ENCODE assay signal across 13 mouse cellular contexts in the genomic region with DNA sequence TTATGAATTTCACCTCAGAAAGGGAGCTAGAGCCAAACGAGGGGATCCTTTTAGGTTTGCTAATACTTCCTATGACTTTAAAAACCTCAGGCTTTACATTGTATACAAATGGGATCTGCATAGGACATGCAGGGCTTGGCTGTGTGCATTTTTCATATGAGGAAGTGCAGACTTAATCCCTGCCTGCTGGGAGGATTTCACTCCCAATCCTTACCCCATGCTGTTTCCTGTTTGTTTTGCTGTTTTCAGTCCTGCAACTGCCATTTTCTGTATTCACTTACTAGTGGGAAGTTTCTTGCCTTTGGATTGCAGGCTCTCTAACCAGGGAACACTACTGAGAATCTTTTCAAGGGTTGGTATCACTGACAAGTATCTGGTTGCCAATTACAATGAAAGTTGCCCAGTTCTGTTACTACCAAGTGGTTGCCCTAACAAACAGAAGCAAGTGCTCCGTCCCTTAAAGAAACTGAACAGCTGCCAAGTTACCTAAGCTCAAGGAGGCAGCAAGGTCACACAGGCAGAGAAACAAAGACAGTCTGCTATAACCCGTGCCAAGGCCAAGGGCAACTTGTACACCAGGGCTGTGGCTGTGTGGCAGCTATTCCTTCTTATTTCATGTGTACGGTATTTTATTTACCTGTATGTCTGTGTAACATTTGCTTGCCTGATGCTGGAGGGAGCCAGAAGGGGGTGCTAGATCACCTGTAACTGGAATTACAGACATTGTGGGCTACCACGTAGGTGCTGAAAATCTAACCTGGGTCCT. TPM values are rescaled to one million over a fixed set of nuclear protein-coding genes. Genes with fewer than 3 reads are reported as not detected.
DNase-seq lines count a peak whose midpoint lies in the region; ATAC-seq and TF ChIP-seq lines count a peak whose summit lies in the region.
"Had no signal": no experiment of that assay in that cellular context is flagged by ENCODE, and none has a peak within 500 bp of the region (broad histone marks: within the 10 kb centered on the region; RNA-seq: fewer than 3 reads in every experiment).

No protein-coding gene starts in this region.

- WGBS in kidney, adult 2 months, result 60% methylated on average over 5 of the region's 5 CpGs
- WGBS in kidney, embryonic 15.5 days, result 81% methylated on average over 5 of the region's 5 CpGs
- WGBS in thymus, adult 2 months, result 93% methylated on average over 5 of the region's 5 CpGs
- 71% methylated on average over 5 of the region's 5 CpGs for WGBS in stomach, postnatal 0 days

- no peaks in the 10 kb centered on the region for H3K9me3 ChIP-seq in kidney, embryonic 15.5 days (replicated peaks)
- H3K9me3 ChIP-seq in stomach, postnatal 0 days (ENCODE audit: control insufficient read depth, low read length), result no peaks in the 10 kb centered on the region
- H3K9me3 ChIP-seq: embryonic facial prominence, embryonic 12.5 days; stomach, embryonic 15.5 days had no signal

- no peaks in the 10 kb centered on the region for H3K36me3 ChIP-seq in kidney, adult 2 months (ENCODE audit: control insufficient read depth, insufficient read depth, low read length)
- H3K36me3 ChIP-seq in kidney, embryonic 15.5 days, result peaks cover 12% of the 10 kb centered on the region
- H3K36me3 ChIP-seq in thymus, adult 2 months (ENCODE audit: control insufficient read depth, insufficient read depth, low read length), result no peaks in the 10 kb centered on the region
- no peaks in the 10 kb centered on the region for H3K36me3 ChIP-seq in stomach, postnatal 0 days (ENCODE audit: control insufficient read depth, insufficient read depth, low read length)
- H3K36me3 ChIP-seq: stomach, embryonic 15.5 days had no signal

- H3K4me2 ChIP-seq in kidney, embryonic 15.5 days, result no peak overlapping the region
- no peak overlapping the region for H3K4me2 ChIP-seq in stomach, postnatal 0 days (replicated peaks; ENCODE audit: low read depth)
- H3K4me2 ChIP-seq: embryonic facial prominence, embryonic 12.5 days; heart, embryonic 13.5 days; limb, embryonic 12.5 days; stomach, embryonic 15.5 days had no signal

- H3K4me1 ChIP-seq in kidney, adult 2 months (ENCODE audit: control insufficient read depth, insufficient read depth, low read length), result 0 out of 2 replicates have a peak, but pooled peaks cover 2% of the 10 kb centered on the region
- H3K4me1 ChIP-seq in kidney, embryonic 15.5 days, result no peaks in the 10 kb centered on the region
- H3K4me1 ChIP-seq in thymus, adult 2 months (replicated peaks; ENCODE audit: control insufficient read depth, insufficient read depth, low read length), result peaks cover 6% of the 10 kb centered on the region
- H3K4me1 ChIP-seq in stomach, postnatal 0 days (replicated peaks; ENCODE audit: control insufficient read depth, insufficient read depth), result no peaks in the 10 kb centered on the region
- H3K4me1 ChIP-seq: embryonic facial prominence, embryonic 12.5 days; stomach, embryonic 15.5 days had no signal

- H3K4me3 ChIP-seq in kidney, adult 2 months (ENCODE audit: insufficient read depth, low read depth, low read length), result no peak overlapping the region
- H3K4me3 ChIP-seq in kidney, embryonic 15.5 days (replicated peaks), result no peak overlapping the region
- no peak overlapping the region for H3K4me3 ChIP-seq in thymus, adult 2 months (ENCODE audit: control insufficient read depth, insufficient read depth, low read length)
- H3K4me3 ChIP-seq in stomach, postnatal 0 days (ENCODE audit: low read depth, low read length), result no peak overlapping the region
- H3K4me3 ChIP-seq: embryonic facial prominence, embryonic 12.5 days; heart, embryonic 13.5 days; limb, embryonic 12.5 days; stomach, embryonic 15.5 days had no signal

- H3K27me3 ChIP-seq in kidney, adult 2 months (replicated peaks; ENCODE audit: control insufficient read depth, insufficient read depth, low read length), result no peaks in the 10 kb centered on the region
- no peaks in the 10 kb centered on the region for H3K27me3 ChIP-seq in kidney, embryonic 15.5 days
- H3K27me3 ChIP-seq in thymus, adult 2 months (ENCODE audit: control insufficient read depth, insufficient read depth, low read length), result no peaks in the 10 kb centered on the region
- no peaks in the 10 kb centered on the region for H3K27me3 ChIP-seq in stomach, postnatal 0 days (ENCODE audit: control insufficient read depth, insufficient read depth, low read length)
- H3K27me3 ChIP-seq: embryonic facial prominence, embryonic 12.5 days; heart, embryonic 13.5 days; limb, embryonic 12.5 days; stomach, embryonic 15.5 days had no signal

- TF ChIP-seq EP300 in stomach, postnatal 0 days (optimal IDR thresholded peaks at IDR 0.05), result no peak

- TF ChIP-seq CTCF in kidney, adult 2 months (conservative IDR thresholded peaks at IDR 0.05; ENCODE audit: insufficient read depth, insufficient read length, low read depth, low read length), result 0 out of 2 replicates have a peak, but pooled peaks have one; percentile 17
- no peak for TF ChIP-seq CTCF in thymus, adult 2 months (IDR thresholded peaks at IDR 0.05; ENCODE audit: borderline replicate concordance, control insufficient read depth, extremely low read depth, insufficient read depth, low read length, poor library complexity)
- peak; percentile 34 for TF ChIP-seq CTCF in stomach, postnatal 0 days (IDR thresholded peaks at IDR 0.05; ENCODE audit: low read depth)

- no peak for ATAC-seq in kidney, embryonic 15.5 days (replicated peaks; ENCODE audit: low FRiP score)
- no peak for ATAC-seq in stomach, postnatal 0 days (ENCODE audit: low FRiP score, low TSS enrichment)
- ATAC-seq: forebrain, embryonic 16.5 days had no signal

- H3K27ac ChIP-seq in kidney, adult 2 months (ENCODE audit: insufficient read depth, low read depth, low read length), result peak overlapping the region; percentile 55; the same call in 1 of the 2 replicates
- no peak overlapping the region for H3K27ac ChIP-seq in kidney, embryonic 15.5 days
- H3K27ac ChIP-seq in thymus, adult 2 months (ENCODE audit: control insufficient read depth, insufficient read depth, low read length), result no peak overlapping the region
- no peak overlapping the region for H3K27ac ChIP-seq in stomach, postnatal 0 days (replicated peaks)
- H3K27ac ChIP-seq: embryonic facial prominence, embryonic 12.5 days; heart, embryonic 13.5 days; limb, embryonic 12.5 days; stomach, embryonic 15.5 days had no signal

- peak; percentile 27 for DNase-seq in adrenal gland, postnatal 10 days
- no peak for DNase-seq in adrenal gland, adult 8-10 months
- DNase-seq in kidney, adult 2 months, result peak; percentile 58
- DNase-seq in thymus, postnatal 4 days, result peak; percentile 23
- DNase-seq in thymus, adult 2 months, result no peak
- DNase-seq in stomach, postnatal 0 days (ENCODE audit: low spot score), result no peak
- DNase-seq in embryo, embryonic 11 days, result no peak

- no peak overlapping the region for H3K9ac ChIP-seq in kidney, embryonic 15.5 days
- no peak overlapping the region for H3K9ac ChIP-seq in stomach, postnatal 0 days (ENCODE audit: low read length)
- H3K9ac ChIP-seq: embryonic facial prominence, embryonic 12.5 days; heart, embryonic 13.5 days; limb, embryonic 12.5 days; stomach, embryonic 15.5 days had no signal

- no peak for TF ChIP-seq POLR2A in kidney, adult 2 months (IDR thresholded peaks at IDR 0.05; ENCODE audit: low read depth, low read length)
- TF ChIP-seq POLR2A in thymus, adult 2 months (IDR thresholded peaks at IDR 0.05; ENCODE audit: control insufficient read depth, extremely low read depth, insufficient read depth, low read length, poor library complexity), result no peak

RNA-seq across cellular contexts. Expression of a gene that starts 12.2 kb away (rescaled TPM):
- 10 to 100 TPM; 18.7 to 24.6 TPM for total RNA-seq in adrenal gland, postnatal 10 days (2021)
- total RNA-seq in adrenal gland, adult 8-10 months (2022), result 10 to 100 TPM; 20.1 to 39.1 (median 31.3) TPM
- 5.5 and 6.4 TPM in 2 replicates for polyA plus RNA-seq in kidney, adult 2 months (2012; rRNA removed)
- 22.4 and 23.0 TPM in 2 replicates for polyA plus RNA-seq in kidney, embryonic 15.5 days (2015; fragmentation: Nextera tagmentation; extraction: Ambion mirVana)
- polyA plus RNA-seq in thymus, adult 2 months (2012; rRNA removed), result 4.5 and 4.8 TPM in 2 replicates
- 8.9 and 10.7 TPM in 2 replicates for polyA plus RNA-seq in stomach, postnatal 0 days (2015; fragmentation: Nextera tagmentation; extraction: Ambion mirVana)

RNA-seq across cellular contexts. Expression of a gene that starts 25.4 kb away (rescaled TPM):
- total RNA-seq in adrenal gland, postnatal 10 days (2021), result 1 to 10 TPM; 3.4 to 6.5 TPM
- total RNA-seq in adrenal gland, adult 8-10 months (2022), result 10 to 100 TPM; 19.6 to 32.8 (median 25.7) TPM
- 1.0 and 1.7 TPM in 2 replicates for polyA plus RNA-seq in kidney, adult 2 months (2012; rRNA removed)
- 1.3 and 3.2 TPM in 2 replicates for polyA plus RNA-seq in kidney, embryonic 15.5 days (2015; fragmentation: Nextera tagmentation; extraction: Ambion mirVana)
- polyA plus RNA-seq in thymus, adult 2 months (2012; rRNA removed), result 6.7 and 8.8 TPM in 2 replicates
- 0.53 and 0.80 TPM in 2 replicates for polyA plus RNA-seq in stomach, postnatal 0 days (2015; fragmentation: Nextera tagmentation; extraction: Ambion mirVana)

Comparison
In these comparisons a context has a peak if more than half of its experiments do, and no peak if none do; other contexts are left out.
1. DNase-seq: peak in adrenal gland, postnatal 10 days (single experiment), kidney, adult 2 months (single experiment) and thymus, postnatal 4 days (single experiment); none in adrenal gland, adult 8-10 months (single experiment), thymus, adult 2 months (single experiment), stomach, postnatal 0 days (single experiment) and embryo, embryonic 11 days (single experiment).